Mouse (Mus musculus) myocyte (in vitro differentiated cells): Measurements from ENCODE around the gene Gm13889.

ENCODE experiments used
- CEBPB ChIP-seq: IDR thresholded peaks from 2 replicates; pipeline ENCODE4 v1.6.1; 2011; ENCODE audit warnings: mild to moderate bottlenecking, moderate library complexity; ENCODE audit not compliant: poor library complexity, insufficient read depth, severe bottlenecking
- E2F4 ChIP-seq: IDR thresholded peaks from one replicate; pipeline ENCODE4 v1.6.1; 2011; ENCODE audit warnings: mild to moderate bottlenecking, control low read depth, moderate library complexity; ENCODE audit not compliant: insufficient read depth
- MAX ChIP-seq: IDR thresholded peaks from one replicate; pipeline ENCODE4 v1.6.1; 2011; ENCODE audit warnings: low read depth, mild to moderate bottlenecking, control low read depth
- MYOD1 ChIP-seq, 3 experiments: IDR thresholded peaks; one replicate each; pipeline ENCODE4 v1.6.1; 2011; ENCODE audit warnings: control low read depth in 2 of 3, low read depth in 2 of 3, mild to moderate bottlenecking in 2 of 3, moderate library complexity in 1 of 3; ENCODE audit not compliant: insufficient read length in 2 of 3, control insufficient read depth in 1 of 3
- MYOG ChIP-seq, 3 experiments: IDR thresholded peaks; one replicate each; pipeline ENCODE4 v1.6.1; 2011; ENCODE audit warnings: control low read depth in 2 of 3, low read depth in 2 of 3, mild to moderate bottlenecking in 2 of 3; ENCODE audit not compliant: insufficient read length in 2 of 3, control insufficient read depth in 1 of 3, insufficient read depth in 1 of 3
- POLR2A ChIP-seq: IDR thresholded peaks from one replicate; pipeline ENCODE4 v1.6.1; 2011; ENCODE audit warnings: low read depth, mild to moderate bottlenecking, control low read depth, moderate library complexity; ENCODE audit not compliant: insufficient read length
- POLR2AphosphoS2 ChIP-seq: IDR thresholded peaks from one replicate; pipeline ENCODE4 v1.6.1; 2011; ENCODE audit warnings: low read depth, control low read depth; ENCODE audit not compliant: insufficient read length
- SRF ChIP-seq: IDR thresholded peaks from one replicate; pipeline ENCODE4 v1.6.1; 2011; ENCODE audit warnings: low read depth; ENCODE audit not compliant: control insufficient read depth, insufficient read length
- TCF12 ChIP-seq: IDR thresholded peaks from one replicate; pipeline ENCODE4 v1.6.1; 2011; ENCODE audit warnings: mild to moderate bottlenecking, control low read depth; ENCODE audit not compliant: poor library complexity, insufficient read depth, severe bottlenecking
- USF1 ChIP-seq: IDR thresholded peaks from one replicate; pipeline ENCODE4 v1.6.1; 2011; ENCODE audit warnings: low read depth, mild to moderate bottlenecking, control low read depth, moderate library complexity

- TF ChIP-seq POLR2A (no peak), E2F4 (no peak), MYOG (IDR thresholded peaks at IDR 0.05; ENCODE audit: control insufficient read depth in 1 of 3, insufficient read depth in 1 of 3, insufficient read length in 2 of 3, low read depth in 2 of 3) (no peak), CEBPB (no peak), MYOD1 (IDR thresholded peaks at IDR 0.05; ENCODE audit: control insufficient read depth in 1 of 3, insufficient read length in 2 of 3, low read depth in 2 of 3) (no peak), SRF (no peak), POLR2AphosphoS2 (no peak), MAX (no peak), TCF12 (no peak), USF1 (no peak)
Measured at GRCm38 (mm10) chr2:93957785-93958175, 779 bp upstream of the Gm13889 start.
